18 mouse cellular contexts compared by ENCODE assay signal in genomic region chr10:95465485-95465896, GRCm38 (mm10). TPM values are rescaled to one million over a fixed set of nuclear protein-coding genes. Genes with fewer than 3 reads are reported as not detected.
DNase-seq lines count a peak whose midpoint lies in the region; ATAC-seq and TF ChIP-seq lines count a peak whose summit lies in the region.
"Had no signal": no experiment of that assay in that cellular context is flagged by ENCODE, and none has a peak within 500 bp of the region (broad histone marks: within the 10 kb centered on the region; RNA-seq: fewer than 3 reads in every experiment).

No protein-coding gene starts in this region.

- H3K9me3 ChIP-seq in lung, embryonic 16.5 days (ENCODE audit: control insufficient read depth, low read length), result no peaks in the 10 kb centered on the region
- no peaks in the 10 kb centered on the region for H3K9me3 ChIP-seq in stomach, postnatal 0 days (ENCODE audit: control insufficient read depth, low read length)
- no peaks in the 10 kb centered on the region for H3K9me3 ChIP-seq in midbrain, postnatal 0 days (ENCODE audit: low read length)
- H3K9me3 ChIP-seq: heart, embryonic 10.5 days; limb, embryonic 15.5 days; midbrain, embryonic 10.5 days had no signal

- no peaks in the 10 kb centered on the region for H3K36me3 ChIP-seq in lung, embryonic 16.5 days (ENCODE audit: control insufficient read depth, insufficient read depth, low read length)
- H3K36me3 ChIP-seq in stomach, postnatal 0 days (ENCODE audit: control insufficient read depth, insufficient read depth, low read length), result no peaks in the 10 kb centered on the region
- H3K36me3 ChIP-seq in midbrain, postnatal 0 days (ENCODE audit: insufficient read depth, low read length), result no peaks in the 10 kb centered on the region
- H3K36me3 ChIP-seq: heart, embryonic 10.5 days; limb, embryonic 15.5 days; midbrain, embryonic 10.5 days had no signal

- peak; percentile 57 for ATAC-seq in lung, embryonic 16.5 days (ENCODE audit: low read depth)
- ATAC-seq in stomach, postnatal 0 days (ENCODE audit: low FRiP score, low TSS enrichment), result peak; percentile 76; the same call in 1 of the 2 replicates
- no peak for ATAC-seq in midbrain, postnatal 0 days (ENCODE audit: low FRiP score)
- ATAC-seq: forebrain, embryonic 16.5 days; hindbrain, postnatal 0 days; liver, postnatal 0 days had no signal

- TF ChIP-seq CTCF in stomach, postnatal 0 days (IDR thresholded peaks at IDR 0.05; ENCODE audit: low read depth), result no peak
- TF ChIP-seq CTCF in midbrain, postnatal 0 days (IDR thresholded peaks at IDR 0.05), result no peak

- no peaks in the 10 kb centered on the region for H3K27me3 ChIP-seq in lung, embryonic 16.5 days (ENCODE audit: control insufficient read depth, insufficient read depth, low read depth, low read length)
- no peaks in the 10 kb centered on the region for H3K27me3 ChIP-seq in stomach, postnatal 0 days (ENCODE audit: control insufficient read depth, insufficient read depth, low read length)
- no peaks in the 10 kb centered on the region for H3K27me3 ChIP-seq in midbrain, postnatal 0 days (ENCODE audit: insufficient read depth, low read length)
- H3K27me3 ChIP-seq: limb, embryonic 15.5 days had no signal

- peak; percentile 32 to 85 for DNase-seq in adrenal gland, adult (ENCODE audit: inconsistent age in 2 of 2, low spot score in 1 of 2)
- no peak for DNase-seq in adrenal gland, postnatal 25 days
- peak; percentile 16 for DNase-seq in ovary, adult 18-20 months (ENCODE audit: low spot score)
- no peak for DNase-seq in ovary, postnatal 36 days (ENCODE audit: low spot score)
- no peak for DNase-seq in stomach, postnatal 0 days (ENCODE audit: low spot score)
- DNase-seq in midbrain, postnatal 0 days (ENCODE audit: low spot score), result no peak
- DNase-seq in spleen, postnatal 14 days (ENCODE audit: low spot score in 2 of 2), result no peak
- DNase-seq: cerebellum, adult 11-12 months; gastrocnemius, postnatal 10 days; heart, postnatal 36 days; liver, postnatal 0 days had no signal

- no peak overlapping the region for H3K9ac ChIP-seq in lung, embryonic 16.5 days (ENCODE audit: low read length)
- H3K9ac ChIP-seq in stomach, postnatal 0 days (ENCODE audit: low read length), result no peak overlapping the region
- no peak overlapping the region for H3K9ac ChIP-seq in midbrain, postnatal 0 days (replicated peaks; ENCODE audit: low read length, poor library complexity, severe bottlenecking)
- H3K9ac ChIP-seq: limb, embryonic 15.5 days; liver, postnatal 0 days had no signal

- no peak overlapping the region for H3K4me3 ChIP-seq in lung, embryonic 16.5 days (ENCODE audit: low read length)
- H3K4me3 ChIP-seq in stomach, postnatal 0 days (ENCODE audit: low read depth, low read length), result no peak overlapping the region
- H3K4me3 ChIP-seq in midbrain, postnatal 0 days (ENCODE audit: low read depth, low read length), result no peak overlapping the region
- H3K4me3 ChIP-seq: heart, embryonic 10.5 days; layer of hippocampus, adult 2 months; limb, embryonic 15.5 days; midbrain, embryonic 10.5 days had no signal

- peak overlapping the region; percentile 11; the same call in 1 of the 2 replicates for H3K27ac ChIP-seq in lung, embryonic 16.5 days (ENCODE audit: low read length)
- H3K27ac ChIP-seq in stomach, postnatal 0 days (replicated peaks), result no peak overlapping the region
- H3K27ac ChIP-seq in midbrain, postnatal 0 days (ENCODE audit: low read depth, low read length), result no peak overlapping the region
- H3K27ac ChIP-seq: heart, embryonic 10.5 days; hindbrain, postnatal 0 days; layer of hippocampus, adult 2 months; limb, embryonic 15.5 days; midbrain, embryonic 10.5 days had no signal

- no peak for TF ChIP-seq EP300 in stomach, postnatal 0 days (optimal IDR thresholded peaks at IDR 0.05)

- WGBS in lung, embryonic 16.5 days, result 18% methylated on average over 4 of the region's 4 CpGs
- WGBS in stomach, postnatal 0 days, result 19% methylated on average over 4 of the region's 4 CpGs
- 63% methylated on average over 4 of the region's 4 CpGs for WGBS in midbrain, postnatal 0 days

- H3K4me2 ChIP-seq in lung, embryonic 16.5 days (ENCODE audit: low read depth, low read length), result no peak overlapping the region
- no peak overlapping the region for H3K4me2 ChIP-seq in stomach, postnatal 0 days (replicated peaks; ENCODE audit: low read depth)
- no peak overlapping the region for H3K4me2 ChIP-seq in midbrain, postnatal 0 days (ENCODE audit: low read depth, low read length, poor library complexity, severe bottlenecking)
- H3K4me2 ChIP-seq: limb, embryonic 15.5 days had no signal

- H3K4me1 ChIP-seq in lung, embryonic 16.5 days (replicated peaks; ENCODE audit: control insufficient read depth, insufficient read depth, low read length), result peaks cover 3% of the 10 kb centered on the region
- H3K4me1 ChIP-seq in stomach, postnatal 0 days (replicated peaks; ENCODE audit: control insufficient read depth, insufficient read depth), result no peaks in the 10 kb centered on the region
- no peaks in the 10 kb centered on the region for H3K4me1 ChIP-seq in midbrain, postnatal 0 days (ENCODE audit: insufficient read depth, low read length)
- H3K4me1 ChIP-seq: limb, embryonic 15.5 days had no signal

RNA-seq across cellular contexts. Expression of gene Mrpl42, which starts 36.2 kb away (rescaled TPM):
- 105 and 144 TPM in 2 replicates for total RNA-seq in adrenal gland, postnatal 25 days (2021)
- polyA plus RNA-seq in lung, embryonic 16.5 days (2015; fragmentation: Nextera tagmentation; extraction: Ambion mirVana), result 298 and 313 TPM in 2 replicates
- 277 and 291 TPM in 2 replicates for polyA plus RNA-seq in stomach, postnatal 0 days (2015; fragmentation: Nextera tagmentation; extraction: Ambion mirVana)
- total RNA-seq in midbrain, postnatal 0 days (2014; rRNA removed), result 124 and 125 TPM in 2 replicates
- 239 and 250 TPM in 2 replicates for polyA plus RNA-seq in midbrain, postnatal 0 days (2015; fragmentation: Nextera tagmentation; extraction: Ambion mirVana)

RNA-seq across cellular contexts. Expression of gene Socs2, which starts 48.5 kb away (rescaled TPM):
- total RNA-seq in adrenal gland, postnatal 25 days (2021), result 19.6 and 19.8 TPM in 2 replicates
- 90.3 and 93.1 TPM in 2 replicates for polyA plus RNA-seq in lung, embryonic 16.5 days (2015; fragmentation: Nextera tagmentation; extraction: Ambion mirVana)
- polyA plus RNA-seq in stomach, postnatal 0 days (2015; fragmentation: Nextera tagmentation; extraction: Ambion mirVana), result 90.4 and 92.3 TPM in 2 replicates
- total RNA-seq in midbrain, postnatal 0 days (2014; rRNA removed), result 68.4 and 72.1 TPM in 2 replicates
- polyA plus RNA-seq in midbrain, postnatal 0 days (2015; fragmentation: Nextera tagmentation; extraction: Ambion mirVana), result 102 and 107 TPM in 2 replicates

RNA-seq across cellular contexts. Expression of gene Ube2n, which starts 49.5 kb away (rescaled TPM):
- 131 and 145 TPM in 2 replicates for total RNA-seq in adrenal gland, postnatal 25 days (2021)
- 355 and 360 TPM in 2 replicates for polyA plus RNA-seq in lung, embryonic 16.5 days (2015; fragmentation: Nextera tagmentation; extraction: Ambion mirVana)
- polyA plus RNA-seq in stomach, postnatal 0 days (2015; fragmentation: Nextera tagmentation; extraction: Ambion mirVana), result 229 and 231 TPM in 2 replicates
- 230 and 286 TPM in 2 replicates for total RNA-seq in midbrain, postnatal 0 days (2014; rRNA removed)
- polyA plus RNA-seq in midbrain, postnatal 0 days (2015; fragmentation: Nextera tagmentation; extraction: Ambion mirVana), result 321 and 322 TPM in 2 replicates

Comparison
In these comparisons a context has a peak if more than half of its experiments do, and no peak if none do; other contexts are left out.
1. DNase-seq: peak in adrenal gland, adult (2 of 2) and ovary, adult 18-20 months (single experiment); none in adrenal gland, postnatal 25 days (single experiment), ovary, postnatal 36 days (single experiment), stomach, postnatal 0 days (single experiment), midbrain, postnatal 0 days (single experiment) and spleen, postnatal 14 days (0 of 2).